Mouse (Mus musculus) neural tube, embryonic 13.5 days (tissue): ENCODE results near the gene Tnn. TPM values are rescaled to one million over a fixed set of nuclear protein-coding genes. Genes with fewer than 3 reads are reported as not detected.

Experiments used
- ATAC-seq: fragments of 200-750 bp; cut with Nextera tagmentation; 2 replicates; pipeline ENCODE4 v1.8.0; 2017; ENCODE audit warnings: low read depth, mild to moderate bottlenecking, moderate TSS enrichment, moderate library complexity
- H3K27ac ChIP-seq: fragments of 300-500 bp; sonication (generic); replicated peaks from 2 replicates; pipeline ENCODE4 v1.5.1; 2015; ENCODE audit warnings: moderate library complexity, mild to moderate bottlenecking, inconsistent platforms
- H3K27me3 ChIP-seq: fragments of 300-500 bp; sonication (generic); 2 replicates; pipeline ENCODE4 v1.6.1; 2015; ENCODE audit warnings: mild to moderate bottlenecking, inconsistent platforms
- H3K36me3 ChIP-seq: fragments of 300-500 bp; sonication (generic); 2 replicates; pipeline ENCODE4 v1.6.1; 2015; ENCODE audit warnings: mild to moderate bottlenecking, inconsistent platforms
- H3K4me1 ChIP-seq: fragments of 300-500 bp; sonication (generic); replicated peaks from 2 replicates; pipeline ENCODE4 v1.6.1; 2015; ENCODE audit warnings: inconsistent platforms
- H3K4me2 ChIP-seq: fragments of 300-500 bp; sonication (generic); 2 replicates; pipeline ENCODE4 v1.6.1; 2015; ENCODE audit warnings: inconsistent platforms, mild to moderate bottlenecking, moderate library complexity
- H3K4me3 ChIP-seq: fragments of 300-500 bp; sonication (generic); 2 replicates; pipeline ENCODE4 v1.5.1; 2015; ENCODE audit warnings: mild to moderate bottlenecking, inconsistent platforms
- H3K9ac ChIP-seq: fragments of 300-500 bp; sonication (generic); 2 replicates; pipeline ENCODE4 v1.6.1; 2015; ENCODE audit warnings: moderate library complexity, mild to moderate bottlenecking, inconsistent platforms
- H3K9me3 ChIP-seq: fragments of 300-500 bp; sonication (generic); 2 replicates; pipeline ENCODE4 v1.6.1; 2016; ENCODE audit warnings: inconsistent platforms
- WGBS: fragments of 180-500 bp; shearing (Covaris S2); methylation state at CpG from one replicate; pipeline ENCODE4 v1.1.7; 2015; 5-methylcytosine and 5-hydroxymethylcytosine counted together
- polyA plus RNA-seq: library from polyadenylated mRNA; unstranded; fragments of >200 nt; fragmentation: Nextera tagmentation; extraction: Ambion mirVana; gene quantifications from 2 replicates; pipeline ENCODE4 v1.2.1, GENCODE M21; 2015

Gene Tnn
- polyA plus RNA-seq, 1 experiment from 2014 or later = 0.04 TPM

GRCm38 (mm10) chr1:160035561-160035960 lies 117.8 kb downstream of the Tnn start:
- no peak overlapping the region for H3K4me3 ChIP-seq
- no peaks in the 10 kb centered on the region for H3K4me1 ChIP-seq
- H3K9ac ChIP-seq = no peak overlapping the region
- WGBS = 73% methylated on average over 3 of the region's 3 CpGs
- H3K9me3 ChIP-seq = no peaks in the 10 kb centered on the region
- no peak overlapping the region for H3K27ac ChIP-seq
- no peaks in the 10 kb centered on the region for H3K36me3 ChIP-seq
- ATAC-seq = no peak
- H3K4me2 ChIP-seq = no peak overlapping the region
- no peaks in the 10 kb centered on the region for H3K27me3 ChIP-seq

Other genes with a start within 250 kb of the Tnn start
- gene 4930523C07Rik, start 109.2 kb downstream of the Tnn start, polyA plus RNA-seq = 0.81 and 1.3 TPM in 2 replicates
- gene Mrps14, start 41.6 kb upstream of the Tnn start, polyA plus RNA-seq = 162 and 176 TPM in 2 replicates
- 273 and 285 TPM in 2 replicates for gene Cacybp, start 59.3 kb upstream of the Tnn start, polyA plus RNA-seq